Mouse (Mus musculus) heart, postnatal 10 days (tissue): ENCODE measurements around the gene Usp36. TPM values are rescaled to one million over a fixed set of nuclear protein-coding genes. Genes with fewer than 3 reads are reported as not detected.

Experiments
- DNase-seq, 2 experiments: peaks; one replicate each; pipeline ENCODE4 v3.0.0; 2021
- intact Hi-C: fragments of 180-260 bp; cut with DNase I; formaldehyde crosslinking; loops from one replicate; pipeline ENCODE4 v1.15.1; 2025
- total RNA-seq, 2 experiments: library from RNA; stranded (reverse); gene quantifications; 2 replicates each; pipeline ENCODE4 v1.2.3; 2021

Gene Usp36
- total RNA-seq, 2 experiments from 2014 or later, result 13.9 TPM

GRCm38 (mm10) chr11:118253447-118254158 is 36.4 kb downstream of the Usp36 start:
- intact Hi-C loops, result no loop called here
- no peak for DNase-seq

GRCm38 (mm10) chr11:118249012-118249383 is 41.0 kb downstream of the Usp36 start:
- intact Hi-C loops, result no loop called here
- no peak for DNase-seq

GRCm38 (mm10) chr11:118248150-118249011 is 41.7 kb downstream of the Usp36 start, which contains the start of gene Cyth1:
Gene Cyth1 (minus strand): TSS chr11:118248592.
- DNase-seq, result peak; percentile 100
- intact Hi-C loops, result no loop called here

- intact Hi-C loops, result no loop called here
- DNase-seq, result peak; percentile 81 to 85
These were observed 42.5 kb downstream of the Usp36 start for GRCm38 (mm10) chr11:118247359-118248095.

GRCm38 (mm10) chr11:118246724-118247123 is 43.3 kb downstream of the Usp36 start:
- no peak for DNase-seq
- intact Hi-C loops, result no loop called here

GRCm38 (mm10) chr11:118245130-118245529 is 44.9 kb downstream of the Usp36 start:
- intact Hi-C loops, result no loop called here

GRCm38 (mm10) chr11:118243627-118244261 is 46.3 kb downstream of the Usp36 start:
- DNase-seq, result no peak
- intact Hi-C loops, result no loop called here

More at GRCm38 (mm10) chr11:118245130-118245529, 44.9 kb downstream of the Usp36 start:
- DNase-seq, result no peak

- DNase-seq, result no peak
- intact Hi-C loops, result no loop called here
These were observed 47.5 kb downstream of the Usp36 start for GRCm38 (mm10) chr11:118242506-118242905.

GRCm38 (mm10) chr11:118240388-118240787 is 49.7 kb downstream of the Usp36 start:
- no peak for DNase-seq
- intact Hi-C loops, result no loop called here

- intact Hi-C loops, result no loop called here
- DNase-seq, result no peak
These were observed 50.5 kb downstream of the Usp36 start for GRCm38 (mm10) chr11:118239281-118240198.

- intact Hi-C loops, result no loop called here
- no peak for DNase-seq
These were observed 53.4 kb downstream of the Usp36 start for GRCm38 (mm10) chr11:118236520-118237190.

- DNase-seq, result no peak
- intact Hi-C loops, result no loop called here
These were observed 55.1 kb downstream of the Usp36 start for GRCm38 (mm10) chr11:118234929-118235328.

GRCm38 (mm10) chr11:118234500-118234899 is 55.5 kb downstream of the Usp36 start:
- no peak for DNase-seq
- intact Hi-C loops, result no loop called here

GRCm38 (mm10) chr11:118233924-118234323 is 56.1 kb downstream of the Usp36 start:
- intact Hi-C loops, result no loop called here
- no peak for DNase-seq

- intact Hi-C loops, result no loop called here
- DNase-seq, result peak; percentile 63 to 70
These were observed 57.7 kb downstream of the Usp36 start for GRCm38 (mm10) chr11:118232314-118232831.

GRCm38 (mm10) chr11:118229941-118230340 is 60.1 kb downstream of the Usp36 start:
- intact Hi-C loops, result no loop called here
- DNase-seq, result no peak

GRCm38 (mm10) chr11:118227650-118228049 is 62.4 kb downstream of the Usp36 start:
- DNase-seq, result no peak
- intact Hi-C loops, result no loop called here

GRCm38 (mm10) chr11:118226850-118227249 is 63.2 kb downstream of the Usp36 start:
- intact Hi-C loops, result no loop called here
- no peak for DNase-seq

GRCm38 (mm10) chr11:118225862-118226261 is 64.2 kb downstream of the Usp36 start:
- DNase-seq, result no peak
- intact Hi-C loops, result no loop called here
